Mouse (Mus musculus): Measurements from ENCODE around the gene Rbm8a. TPM values are rescaled to one million over a fixed set of nuclear protein-coding genes. Genes with fewer than 3 reads are reported as not detected.
A peak's percentile ranks its signal among the peaks of the same experiment; 100 is the strongest.

Rbm8a gene
- polyA plus RNA-seq, 1 experiment: 344 TPM

- Histone ChIP-seq H3K36me3 (ENCODE audit: control insufficient read depth, insufficient read depth, low read length, poor library complexity, severe bottlenecking) (peaks cover 5% of the 10 kb centered on the region), H3K4me3 (ENCODE audit: low read depth, low read length) (no peak overlapping the region)
Observed at GRCm38 (mm10) chr3:96617941-96618340, 11.8 kb upstream of the Rbm8a start.

GRCm38 (mm10) chr3:96623201-96623600 lies 6.5 kb upstream of the Rbm8a start:
- Histone ChIP-seq H3K27me3 (ENCODE audit: control insufficient read depth, insufficient read depth, low read length, poor library complexity, severe bottlenecking) (no peaks in the 10 kb centered on the region), H3K36me3 (ENCODE audit: control insufficient read depth, insufficient read depth, low read length, poor library complexity, severe bottlenecking) (peaks cover 12% of the 10 kb centered on the region), H3K9ac (ENCODE audit: low read depth, poor library complexity, severe bottlenecking) (no peak overlapping the region), H3K4me1 (ENCODE audit: control insufficient read depth, insufficient read depth, low read length) (no peaks in the 10 kb centered on the region), H3K4me3 (ENCODE audit: low read depth, low read length) (no peak overlapping the region), H3K9me3 (replicated peaks; ENCODE audit: control insufficient read depth, insufficient read depth, low read length, poor library complexity, severe bottlenecking) (no peaks in the 10 kb centered on the region), H3K27ac (ENCODE audit: insufficient read depth, low read length) (no peak overlapping the region)
- TF ChIP-seq CTCF (IDR thresholded peaks at IDR 0.05; ENCODE audit: low read depth, low read length): no peak
- no peak for TF ChIP-seq EP300 (IDR thresholded peaks at IDR 0.05; ENCODE audit: insufficient read depth, low read depth, low read length)
- TF ChIP-seq POLR2A (IDR thresholded peaks at IDR 0.05; ENCODE audit: insufficient read depth, low read length): no peak

More at GRCm38 (mm10) chr3:96617941-96618340, 11.8 kb upstream of the Rbm8a start:
- H3K9ac ChIP-seq (ENCODE audit: low read depth, poor library complexity, severe bottlenecking): no peak overlapping the region
- H3K4me1 ChIP-seq (ENCODE audit: control insufficient read depth, insufficient read depth, low read length): no peaks in the 10 kb centered on the region
- no peak for TF ChIP-seq EP300 (IDR thresholded peaks at IDR 0.05; ENCODE audit: insufficient read depth, low read depth, low read length)
- TF ChIP-seq POLR2A (IDR thresholded peaks at IDR 0.05; ENCODE audit: insufficient read depth, low read length): no peak
- TF ChIP-seq CTCF (IDR thresholded peaks at IDR 0.05; ENCODE audit: low read depth, low read length): no peak
- H3K27ac ChIP-seq (ENCODE audit: insufficient read depth, low read length): no peak overlapping the region
- H3K9me3 ChIP-seq (replicated peaks; ENCODE audit: control insufficient read depth, insufficient read depth, low read length, poor library complexity, severe bottlenecking): no peaks in the 10 kb centered on the region
- no peaks in the 10 kb centered on the region for H3K27me3 ChIP-seq (ENCODE audit: control insufficient read depth, insufficient read depth, low read length, poor library complexity, severe bottlenecking)

GRCm38 (mm10) chr3:96632058-96632457 lies 2.3 kb downstream of the Rbm8a start:
- Histone ChIP-seq H3K4me1 (ENCODE audit: control insufficient read depth, insufficient read depth, low read length) (no peaks in the 10 kb centered on the region), H3K27ac (ENCODE audit: insufficient read depth, low read length) (no peak overlapping the region), H3K9ac (ENCODE audit: low read depth, poor library complexity, severe bottlenecking) (no peak overlapping the region), H3K4me3 (ENCODE audit: low read depth, low read length) (no peak overlapping the region), H3K36me3 (ENCODE audit: control insufficient read depth, insufficient read depth, low read length, poor library complexity, severe bottlenecking) (peaks cover 19% of the 10 kb centered on the region), H3K9me3 (replicated peaks; ENCODE audit: control insufficient read depth, insufficient read depth, low read length, poor library complexity, severe bottlenecking) (no peaks in the 10 kb centered on the region), H3K27me3 (ENCODE audit: control insufficient read depth, insufficient read depth, low read length, poor library complexity, severe bottlenecking) (no peaks in the 10 kb centered on the region)
- TF ChIP-seq CTCF (IDR thresholded peaks at IDR 0.05; ENCODE audit: low read depth, low read length) (no peak), EP300 (IDR thresholded peaks at IDR 0.05; ENCODE audit: insufficient read depth, low read depth, low read length) (no peak), POLR2A (IDR thresholded peaks at IDR 0.05; ENCODE audit: insufficient read depth, low read length) (no peak)

DNA sequence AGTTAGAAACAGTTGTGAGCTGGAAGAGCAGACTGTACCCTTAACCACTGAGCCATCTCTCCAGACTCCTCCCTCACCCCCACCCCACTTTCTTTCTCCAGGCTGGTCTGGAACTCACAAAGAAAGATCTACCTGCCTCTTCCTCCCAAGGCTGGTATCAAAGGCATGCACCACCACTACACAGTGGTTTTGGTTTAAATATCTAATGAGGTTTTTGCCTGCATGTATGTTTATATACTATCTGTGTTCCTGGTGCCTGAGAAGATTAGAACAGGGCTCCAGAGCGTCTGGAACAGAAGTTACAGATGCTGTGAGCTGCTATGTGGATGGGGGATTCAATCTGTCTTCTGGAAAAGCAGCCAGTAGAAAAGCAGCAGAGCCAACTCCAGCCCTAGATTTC lies 4.3 kb downstream of the Rbm8a start:
- Histone ChIP-seq H3K36me3 (ENCODE audit: control insufficient read depth, insufficient read depth, low read length, poor library complexity, severe bottlenecking) (peaks cover 21% of the 10 kb centered on the region), H3K9ac (ENCODE audit: low read depth, poor library complexity, severe bottlenecking) (no peak overlapping the region), H3K4me3 (ENCODE audit: low read depth, low read length) (no peak overlapping the region), H3K27me3 (ENCODE audit: control insufficient read depth, insufficient read depth, low read length, poor library complexity, severe bottlenecking) (no peaks in the 10 kb centered on the region), H3K27ac (ENCODE audit: insufficient read depth, low read length) (no peak overlapping the region), H3K9me3 (replicated peaks; ENCODE audit: control insufficient read depth, insufficient read depth, low read length, poor library complexity, severe bottlenecking) (no peaks in the 10 kb centered on the region), H3K4me1 (ENCODE audit: control insufficient read depth, insufficient read depth, low read length) (no peaks in the 10 kb centered on the region)
- TF ChIP-seq CTCF (IDR thresholded peaks at IDR 0.05; ENCODE audit: low read depth, low read length) (no peak), EP300 (IDR thresholded peaks at IDR 0.05; ENCODE audit: insufficient read depth, low read depth, low read length) (no peak), POLR2A (IDR thresholded peaks at IDR 0.05; ENCODE audit: insufficient read depth, low read length) (no peak)

- Histone ChIP-seq H3K9me3 (replicated peaks; ENCODE audit: control insufficient read depth, insufficient read depth, low read length, poor library complexity, severe bottlenecking) (no peaks in the 10 kb centered on the region), H3K27ac (ENCODE audit: insufficient read depth, low read length) (peak within 1 kb of the TSS; percentile 67), H3K4me1 (ENCODE audit: control insufficient read depth, insufficient read depth, low read length) (no peaks in the 10 kb centered on the region), H3K9ac (ENCODE audit: low read depth, poor library complexity, severe bottlenecking) (peak within 1 kb of the TSS; percentile 88), H3K36me3 (ENCODE audit: control insufficient read depth, insufficient read depth, low read length, poor library complexity, severe bottlenecking) (peaks cover 21% of the 10 kb centered on the region), H3K27me3 (ENCODE audit: control insufficient read depth, insufficient read depth, low read length, poor library complexity, severe bottlenecking) (no peaks in the 10 kb centered on the region), H3K4me3 (ENCODE audit: low read depth, low read length) (peak within 1 kb of the TSS; percentile 99)
- peak; percentile 15 for TF ChIP-seq CTCF (IDR thresholded peaks at IDR 0.05; ENCODE audit: low read depth, low read length)
- TF ChIP-seq POLR2A (IDR thresholded peaks at IDR 0.05; ENCODE audit: insufficient read depth, low read length): peak; percentile 38
- 0 out of 2 replicates have a peak, but pooled peaks have one; percentile 13 for TF ChIP-seq EP300 (IDR thresholded peaks at IDR 0.05; ENCODE audit: insufficient read depth, low read depth, low read length)
Observed at GRCm38 (mm10) chr3:96634928-96635879, 5.5 kb downstream of the Rbm8a start, which contains the start of the genes Pex11b and Gm42957. Pex11b (plus strand) TSS chr3:96635376. Gm42957 (plus strand) TSS chr3:96635474.

- Histone ChIP-seq H3K9me3 (replicated peaks; ENCODE audit: control insufficient read depth, insufficient read depth, low read length, poor library complexity, severe bottlenecking) (no peaks in the 10 kb centered on the region), H3K4me3 (ENCODE audit: low read depth, low read length) (peak overlapping the region; percentile 99), H3K27me3 (ENCODE audit: control insufficient read depth, insufficient read depth, low read length, poor library complexity, severe bottlenecking) (no peaks in the 10 kb centered on the region), H3K27ac (ENCODE audit: insufficient read depth, low read length) (no peak overlapping the region), H3K36me3 (ENCODE audit: control insufficient read depth, insufficient read depth, low read length, poor library complexity, severe bottlenecking) (peaks cover 21% of the 10 kb centered on the region), H3K4me1 (ENCODE audit: control insufficient read depth, insufficient read depth, low read length) (no peaks in the 10 kb centered on the region), H3K9ac (ENCODE audit: low read depth, poor library complexity, severe bottlenecking) (peak overlapping the region; percentile 88)
- TF ChIP-seq CTCF (IDR thresholded peaks at IDR 0.05; ENCODE audit: low read depth, low read length) (no peak), EP300 (IDR thresholded peaks at IDR 0.05; ENCODE audit: insufficient read depth, low read depth, low read length) (no peak), POLR2A (IDR thresholded peaks at IDR 0.05; ENCODE audit: insufficient read depth, low read length) (no peak)
Observed at GRCm38 (mm10) chr3:96635906-96636305, 6.2 kb downstream of the Rbm8a start.
